14 mouse cellular contexts compared by ENCODE assay signal in the genomic region with DNA sequence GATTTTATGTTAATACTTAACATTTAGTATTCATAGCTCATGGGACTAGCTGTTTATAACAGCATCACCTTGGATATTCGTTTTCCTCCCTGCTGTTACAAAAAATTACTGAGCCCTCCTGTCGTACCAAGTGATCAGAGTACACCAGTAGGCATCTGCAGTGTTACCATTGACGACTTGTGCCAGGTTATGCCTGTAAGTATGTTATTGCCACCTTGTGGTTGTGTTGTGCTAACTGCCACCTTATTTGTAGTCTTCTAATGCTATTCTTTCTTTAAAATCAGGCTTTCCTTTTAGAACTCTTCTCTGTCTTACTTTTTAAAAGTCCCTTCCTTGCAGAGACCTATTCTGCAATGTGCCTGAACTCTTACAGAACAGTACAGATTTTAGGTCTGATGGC. TPM values are rescaled to one million over a fixed set of nuclear protein-coding genes. Genes with fewer than 3 reads are reported as not detected.
DNase-seq lines count a peak whose midpoint lies in the region; ATAC-seq and TF ChIP-seq lines count a peak whose summit lies in the region.
"Had no signal": no experiment of that assay in that cellular context is flagged by ENCODE, and none has a peak within 500 bp of the region (broad histone marks: within the 10 kb centered on the region; RNA-seq: fewer than 3 reads in every experiment).

No protein-coding gene starts in this region.

- H3K9ac ChIP-seq in intestine, postnatal 0 days (ENCODE audit: low read depth, low read length) = no peak overlapping the region
- H3K9ac ChIP-seq in intestine, embryonic 16.5 days (ENCODE audit: low read depth, low read length) = no peak overlapping the region

- peak; percentile 29; the same call in 1 of the 2 replicates for TF ChIP-seq CTCF in cerebellum, adult 2 months (IDR thresholded peaks at IDR 0.05; ENCODE audit: borderline replicate concordance, insufficient read depth, low read depth, low read length)
- TF ChIP-seq CTCF in intestine, postnatal 0 days (IDR thresholded peaks at IDR 0.05; ENCODE audit: low read depth) = peak; percentile 51

- TF ChIP-seq POLR2A in cerebellum, adult 2 months (IDR thresholded peaks at IDR 0.05; ENCODE audit: borderline replicate concordance, insufficient read depth, low read length) = no peak

- no peaks in the 10 kb centered on the region for H3K4me1 ChIP-seq in cerebellum, adult 2 months (ENCODE audit: control insufficient read depth, insufficient read depth, low read length)
- no peaks in the 10 kb centered on the region for H3K4me1 ChIP-seq in intestine, postnatal 0 days (replicated peaks; ENCODE audit: control insufficient read depth, insufficient read depth, low read length)
- no peaks in the 10 kb centered on the region for H3K4me1 ChIP-seq in intestine, embryonic 16.5 days (ENCODE audit: control insufficient read depth, insufficient read depth, low read length)
- H3K4me1 ChIP-seq: hindbrain, embryonic 10.5 days had no signal

- no peak overlapping the region for H3K27ac ChIP-seq in cerebellum, adult 2 months (ENCODE audit: insufficient read depth, low read length)
- no peak overlapping the region for H3K27ac ChIP-seq in intestine, postnatal 0 days (ENCODE audit: low read depth, low read length)
- H3K27ac ChIP-seq in intestine, embryonic 16.5 days (ENCODE audit: low read length) = no peak overlapping the region
- H3K27ac ChIP-seq: hindbrain, embryonic 10.5 days had no signal

- 29% methylated on average over 3 of the region's 3 CpGs for WGBS in cerebellum, adult 2 months
- WGBS in intestine, postnatal 0 days = 53% methylated on average over 3 of the region's 3 CpGs
- WGBS in intestine, embryonic 16.5 days = 54% methylated on average over 3 of the region's 3 CpGs

- H3K4me3 ChIP-seq in cerebellum, adult 2 months (replicated peaks; ENCODE audit: insufficient read depth, low read depth, low read length) = no peak overlapping the region
- H3K4me3 ChIP-seq in intestine, postnatal 0 days (ENCODE audit: low read depth, low read length) = no peak overlapping the region
- no peak overlapping the region for H3K4me3 ChIP-seq in intestine, embryonic 16.5 days (ENCODE audit: low read length)
- H3K4me3 ChIP-seq: erythroblast, embryonic 14.5 days; hindbrain, embryonic 10.5 days; megakaryocyte, embryonic 14.5 days had no signal

- DNase-seq in cerebellum, adult 2 months = peak in 1 of 2 experiments; percentile 23
- DNase-seq in cerebellum, postnatal 4 days (ENCODE audit: low spot score in 2 of 2) = no peak
- peak; percentile 7 for DNase-seq in right cerebral cortex, adult 18-20 months
- DNase-seq in right cerebral cortex, postnatal 25 days = no peak
- DNase-seq in urinary bladder, adult 18-20 months (ENCODE audit: low spot score in 2 of 2) = no peak
- DNase-seq in spleen, postnatal 14 days (ENCODE audit: low spot score in 2 of 2) = no peak
- DNase-seq: B cell, adult 2 months; kidney, postnatal 4 days; spleen, adult 18-20 months had no signal

- no peak overlapping the region for H3K4me2 ChIP-seq in intestine, postnatal 0 days (replicated peaks; ENCODE audit: low read depth)
- no peak overlapping the region for H3K4me2 ChIP-seq in intestine, embryonic 16.5 days (ENCODE audit: low read depth, low read length)

- H3K27me3 ChIP-seq in cerebellum, adult 2 months (ENCODE audit: control insufficient read depth, insufficient read depth, low read length) = no peaks in the 10 kb centered on the region
- H3K27me3 ChIP-seq in intestine, postnatal 0 days (replicated peaks; ENCODE audit: control insufficient read depth, insufficient read depth, low read length) = no peaks in the 10 kb centered on the region
- H3K27me3 ChIP-seq in intestine, embryonic 16.5 days (replicated peaks; ENCODE audit: control insufficient read depth, insufficient read depth, low read length) = no peaks in the 10 kb centered on the region
- H3K27me3 ChIP-seq: megakaryocyte, embryonic 14.5 days had no signal

- no peaks in the 10 kb centered on the region for H3K36me3 ChIP-seq in intestine, postnatal 0 days (ENCODE audit: control insufficient read depth, insufficient read depth)
- no peaks in the 10 kb centered on the region for H3K36me3 ChIP-seq in intestine, embryonic 16.5 days (ENCODE audit: control insufficient read depth, insufficient read depth, low read length)
- H3K36me3 ChIP-seq: hindbrain, embryonic 10.5 days had no signal

- no peak for ATAC-seq in intestine, postnatal 0 days
- no peak for ATAC-seq in intestine, embryonic 16.5 days

- H3K9me3 ChIP-seq in intestine, postnatal 0 days (ENCODE audit: control insufficient read depth) = no peaks in the 10 kb centered on the region
- H3K9me3 ChIP-seq in intestine, embryonic 16.5 days (ENCODE audit: control insufficient read depth, low read length) = no peaks in the 10 kb centered on the region
- H3K9me3 ChIP-seq: hindbrain, embryonic 10.5 days; megakaryocyte, embryonic 14.5 days had no signal

RNA-seq across cellular contexts. Expression of gene Hectd2, which starts 54.8 kb away (rescaled TPM):
- polyA plus RNA-seq in cerebellum, adult 2 months (2012; rRNA removed) = 8.6 and 10.1 TPM in 2 replicates
- 0.64 and 1.0 TPM in 2 replicates for polyA plus RNA-seq in intestine, postnatal 0 days (2015; fragmentation: Nextera tagmentation; extraction: Ambion mirVana)
- polyA plus RNA-seq in intestine, embryonic 16.5 days (2015; fragmentation: Nextera tagmentation; extraction: Ambion mirVana) = 1.3 and 1.4 TPM in 2 replicates
- polyA plus RNA-seq: erythroblast, embryonic 14.5 days had no signal
